Mouse (Mus musculus) cerebellum, adult 2 months (tissue): ENCODE data around the gene Dnm3. TPM values are rescaled to one million over a fixed set of nuclear protein-coding genes. Genes with fewer than 3 reads are reported as not detected.

Source experiments
- DNase-seq, 2 experiments: peaks; one replicate each; pipeline ENCODE4 v3.0.0; 2021
- H3K27ac ChIP-seq: fragments of 200-500 bp; 2 replicates; pipeline ENCODE4 v1.5.1; 2012; ENCODE audit warnings: low read length, control low read depth, inconsistent platforms; ENCODE audit not compliant: insufficient read depth
- H3K27me3 ChIP-seq: fragments of 200-500 bp; 2 replicates; pipeline ENCODE4 v1.6.1; 2012; ENCODE audit warnings: inconsistent platforms, mild to moderate bottlenecking, low read length, moderate library complexity; ENCODE audit not compliant: control insufficient read depth, insufficient read depth
- H3K4me1 ChIP-seq: fragments of 200-500 bp; 2 replicates; pipeline ENCODE4 v1.6.1; 2011; ENCODE audit warnings: low read length; ENCODE audit not compliant: control insufficient read depth, insufficient read depth
- H3K4me3 ChIP-seq: fragments of 200-500 bp; replicated peaks from 2 replicates; pipeline ENCODE3; 2011; ENCODE audit warnings: mild to moderate bottlenecking, low read depth, low read length, control low read depth; ENCODE audit not compliant: insufficient read depth
- CTCF ChIP-seq: fragments of 200-500 bp; IDR thresholded peaks from 2 replicates; pipeline ENCODE4 v1.5.1; 2011; ENCODE audit warnings: low read depth, mild to moderate bottlenecking, control low read depth, low read length, moderate library complexity, borderline replicate concordance; ENCODE audit not compliant: insufficient read depth
- POLR2A ChIP-seq: fragments of 200-500 bp; IDR thresholded peaks from 2 replicates; pipeline ENCODE4 v1.6.1; 2011; ENCODE audit warnings: low read length, control low read depth, borderline replicate concordance; ENCODE audit not compliant: insufficient read depth
- WGBS: fragments of 180-500 bp; shearing (Covaris S2); methylation state at CpG from one replicate; pipeline ENCODE4 v1.1.7; 2018; 5-methylcytosine and 5-hydroxymethylcytosine counted together
- polyA plus RNA-seq: library from polyadenylated mRNA; depleted of rRNA; stranded (reverse); fragments of >200 nt; gene quantifications from 2 replicates; pipeline ENCODE4 v1.2.3, GENCODE M21; 2012

Dnm3 gene
- polyA plus RNA-seq, 1 experiment: 93.6 TPM

- Histone ChIP-seq H3K27ac (no peak overlapping the region), H3K4me3 (no peak overlapping the region), H3K4me1 (no peaks in the 10 kb centered on the region), H3K27me3 (no peaks in the 10 kb centered on the region)
- no peak for DNase-seq
- 76% methylated on average over 4 of the region's 4 CpGs for WGBS
- TF ChIP-seq CTCF: no peak
- no peak for TF ChIP-seq POLR2A
Observed at GRCm38 (mm10) chr1:162008208-162008607, 469.6 kb downstream of the Dnm3 start.

GRCm38 (mm10) chr1:162006109-162006508, 471.7 kb downstream of the Dnm3 start:
- Histone ChIP-seq H3K27ac (no peak overlapping the region), H3K27me3 (no peaks in the 10 kb centered on the region), H3K4me3 (no peak overlapping the region), H3K4me1 (no peaks in the 10 kb centered on the region; the same call in 1 of the 2 replicates)
- TF ChIP-seq POLR2A (no peak), CTCF (no peak)
- DNase-seq: no peak
- WGBS: 85% methylated on average over 9 of the region's 9 CpGs

GRCm38 (mm10) chr1:162004821-162005770, 472.7 kb downstream of the Dnm3 start:
- DNase-seq: no peak
- H3K4me1 ChIP-seq: no peaks in the 10 kb centered on the region; the same call in 1 of the 2 replicates
- H3K27ac ChIP-seq: no peak overlapping the region
- H3K27me3 ChIP-seq: no peaks in the 10 kb centered on the region
- WGBS: 58% methylated on average over 23 of the region's 23 CpGs
- TF ChIP-seq CTCF (no peak), POLR2A (no peak)
- no peak overlapping the region for H3K4me3 ChIP-seq

- H3K4me3 ChIP-seq: no peak overlapping the region
- 68% methylated on average over 7 of the region's 7 CpGs for whole genome bisulfite sequencing
- no peak for TF ChIP-seq CTCF
Observed at GRCm38 (mm10) chr1:162004518-162004780, 473.4 kb downstream of the Dnm3 start.

GRCm38 (mm10) chr1:162003729-162004517, 473.9 kb downstream of the Dnm3 start:
- TF ChIP-seq CTCF: no peak
- no peak for TF ChIP-seq POLR2A
- H3K27ac ChIP-seq: no peak overlapping the region
- H3K4me3 ChIP-seq: no peak overlapping the region
- WGBS: 67% methylated on average over 14 of the region's 14 CpGs
- DNase-seq: no peak
- no peaks in the 10 kb centered on the region for H3K27me3 ChIP-seq
- no peaks in the 10 kb centered on the region; the same call in 1 of the 2 replicates for H3K4me1 ChIP-seq

More at GRCm38 (mm10) chr1:162004518-162004780, 473.4 kb downstream of the Dnm3 start:
- no peak for DNase-seq
- no peaks in the 10 kb centered on the region for H3K27me3 ChIP-seq
- H3K4me1 ChIP-seq: no peaks in the 10 kb centered on the region; the same call in 1 of the 2 replicates
- no peak overlapping the region for H3K27ac ChIP-seq

GRCm38 (mm10) chr1:162001328-162001727, 476.5 kb downstream of the Dnm3 start:
- H3K4me3 ChIP-seq: no peak overlapping the region
- 40% methylated on average over 8 of the region's 8 CpGs for WGBS
- TF ChIP-seq POLR2A (no peak), CTCF (no peak)
- DNase-seq: peak; percentile 44 to 56
- no peaks in the 10 kb centered on the region for H3K27me3 ChIP-seq
- H3K27ac ChIP-seq: no peak overlapping the region
- H3K4me1 ChIP-seq: no peaks in the 10 kb centered on the region; the same call in 1 of the 2 replicates

- no peak for TF ChIP-seq POLR2A
- TF ChIP-seq CTCF: peak; percentile 31; the same call in 1 of the 2 replicates
- no peak overlapping the region for H3K4me3 ChIP-seq
- peak; percentile 49 to 60 for DNase-seq
- no peaks in the 10 kb centered on the region; the same call in 1 of the 2 replicates for H3K4me1 ChIP-seq
- no peaks in the 10 kb centered on the region for H3K27me3 ChIP-seq
- WGBS: 9% methylated on average over 4 of the region's 4 CpGs
- H3K27ac ChIP-seq: no peak overlapping the region
Observed at GRCm38 (mm10) chr1:161999882-162000371, 477.9 kb downstream of the Dnm3 start.
